Mouse (Mus musculus): ENCODE measurements around the gene Nuak1.

DNA sequence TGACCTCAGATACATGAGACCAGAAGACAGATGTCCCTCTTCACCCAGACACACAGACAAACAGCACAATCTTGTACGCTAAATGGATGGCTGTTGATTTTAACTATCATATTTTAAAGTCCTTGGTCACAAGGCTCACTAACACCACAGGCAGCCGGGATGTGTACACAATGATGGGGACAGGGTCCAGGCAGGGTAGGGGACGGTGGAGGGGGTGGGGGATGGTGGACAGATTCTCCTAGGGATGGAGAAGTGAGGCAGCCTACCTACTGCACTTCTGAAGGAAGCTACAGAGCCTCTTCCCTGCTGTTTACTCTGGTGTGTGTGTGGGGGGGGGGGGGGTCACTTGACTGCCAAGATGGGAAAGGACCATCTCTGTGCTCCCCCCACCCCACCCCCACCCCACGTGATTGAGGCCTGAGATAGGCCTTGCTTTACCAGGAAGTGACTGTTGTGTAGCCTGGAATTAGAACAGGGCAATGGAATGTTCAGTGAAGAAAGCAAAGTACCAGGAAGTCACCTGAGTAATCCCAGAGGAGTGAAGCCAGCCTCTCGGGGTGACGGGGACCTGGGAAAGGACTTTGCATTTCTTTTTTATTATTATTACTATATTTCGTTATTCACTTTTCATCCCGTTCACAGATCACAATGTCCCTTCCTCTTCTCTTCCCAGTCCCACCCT, 20.2 kb upstream of the Nuak1 start:
- TF ChIP-seq CTCF (IDR thresholded peaks at IDR 0.05; ENCODE audit: extremely low read depth, insufficient read depth, low read length) (no peak), POLR2A (IDR thresholded peaks at IDR 0.05; ENCODE audit: extremely low read depth, insufficient read depth, low read length) (no peak)
